ENCODE assay signal across 8 mouse cellular contexts in the genomic region with DNA sequence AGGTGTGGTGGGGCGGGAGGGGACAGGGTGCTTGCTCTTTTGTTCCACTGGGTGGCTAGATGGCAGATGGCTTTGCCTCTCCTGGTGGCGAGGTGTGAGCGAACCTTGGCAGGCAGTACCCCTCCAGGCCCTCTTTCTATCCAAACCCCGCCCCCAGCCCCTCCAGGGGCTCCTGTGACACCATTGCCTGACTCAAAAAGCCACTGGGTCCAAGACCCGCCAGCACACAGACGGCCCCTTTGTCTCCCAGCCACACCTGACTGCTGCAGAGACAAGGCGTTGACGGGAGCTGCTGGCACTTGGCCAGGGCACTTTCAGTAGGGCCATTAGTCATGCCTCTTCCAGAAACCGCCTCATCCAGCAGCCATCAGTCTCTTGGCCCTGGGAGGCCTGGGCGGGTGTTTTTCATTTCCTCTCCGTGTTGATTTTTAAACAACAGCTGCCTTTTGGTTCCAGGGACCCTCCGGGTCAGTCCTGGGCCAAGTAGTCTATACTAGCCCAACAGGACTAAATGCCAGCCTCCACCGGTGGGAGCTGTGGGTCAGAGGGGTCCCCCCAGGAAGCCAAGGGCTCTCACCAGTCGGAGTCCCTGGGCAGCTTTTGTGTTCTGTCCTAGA. TPM values are rescaled to one million over a fixed set of nuclear protein-coding genes. Genes with fewer than 3 reads are reported as not detected.
DNase-seq lines count a peak whose midpoint lies in the region; ATAC-seq and TF ChIP-seq lines count a peak whose summit lies in the region.

No protein-coding gene starts in this region.

- H3K27ac ChIP-seq in forebrain, postnatal 0 days (ENCODE audit: low read depth, low read length), result no peak overlapping the region
- peak overlapping the region; percentile 66 for H3K27ac ChIP-seq in hindbrain, embryonic 11.5 days (ENCODE audit: low read depth, low read length)
- no peak overlapping the region for H3K27ac ChIP-seq in left cerebral cortex, adult 2 months

- H3K9ac ChIP-seq in forebrain, postnatal 0 days, result no peak overlapping the region
- H3K9ac ChIP-seq in hindbrain, embryonic 11.5 days (ENCODE audit: low read depth, low read length), result 0 out of 2 replicates have a peak overlapping the region, but pooled peaks have one; percentile 12

- peak; percentile 58 for DNase-seq in testis, postnatal 10 days (ENCODE audit: low spot score)
- DNase-seq in testis, postnatal 14 days (ENCODE audit: low spot score), result no peak
- peak; percentile 63 for DNase-seq in cerebellum, adult 8-10 months
- DNase-seq in forebrain, postnatal 0 days, result peak; percentile 67
- peak; percentile 80 for DNase-seq in hindbrain, embryonic 11.5 days (ENCODE audit: low spot score)
- DNase-seq in lung, postnatal 14 days, result peak; percentile 67
- peak; percentile 38 to 61 for DNase-seq in urinary bladder, postnatal 36 days (ENCODE audit: low spot score in 2 of 2)
- DNase-seq in left cerebral cortex, adult 2 months (ENCODE audit: extremely low spot score in 1 of 2, low spot score in 2 of 2), result no peak

- H3K4me2 ChIP-seq in forebrain, postnatal 0 days (ENCODE audit: low read depth), result no peak overlapping the region
- no peak overlapping the region for H3K4me2 ChIP-seq in hindbrain, embryonic 11.5 days (replicated peaks; ENCODE audit: low read depth, low read length)

- peak; percentile 82 for ATAC-seq in forebrain, postnatal 0 days
- ATAC-seq in hindbrain, embryonic 11.5 days (ENCODE audit: low FRiP score), result peak; percentile 90

- H3K4me3 ChIP-seq in forebrain, postnatal 0 days (ENCODE audit: low read depth, low read length), result no peak overlapping the region
- no peak overlapping the region for H3K4me3 ChIP-seq in hindbrain, embryonic 11.5 days (ENCODE audit: low read depth, low read length)
- no peak overlapping the region for H3K4me3 ChIP-seq in left cerebral cortex, adult 2 months

- peaks cover 8% of the 10 kb centered on the region; the same call in 1 of the 2 replicates for H3K4me1 ChIP-seq in forebrain, postnatal 0 days (ENCODE audit: insufficient read depth)
- peaks cover 5% of the 10 kb centered on the region; the same call in 1 of the 2 replicates for H3K4me1 ChIP-seq in hindbrain, embryonic 11.5 days (replicated peaks; ENCODE audit: control insufficient read depth, insufficient read depth, low read length)

- H3K9me3 ChIP-seq in forebrain, postnatal 0 days (ENCODE audit: low read length), result no peaks in the 10 kb centered on the region
- H3K9me3 ChIP-seq in hindbrain, embryonic 11.5 days (ENCODE audit: control insufficient read depth, low read length), result no peaks in the 10 kb centered on the region

- 0 out of 2 replicates have a peak, but pooled peaks have one; percentile 12 for TF ChIP-seq CTCF in forebrain, postnatal 0 days (IDR thresholded peaks at IDR 0.05; ENCODE audit: low read depth)
- TF ChIP-seq CTCF in left cerebral cortex, adult 2 months (IDR thresholded peaks at IDR 0.05), result no peak

- no peaks in the 10 kb centered on the region for H3K36me3 ChIP-seq in forebrain, postnatal 0 days (ENCODE audit: insufficient read depth)
- H3K36me3 ChIP-seq in hindbrain, embryonic 11.5 days (ENCODE audit: control insufficient read depth, insufficient read depth, low read length), result no peaks in the 10 kb centered on the region

- H3K27me3 ChIP-seq in forebrain, postnatal 0 days (ENCODE audit: insufficient read depth, low read length), result no peaks in the 10 kb centered on the region
- no peaks in the 10 kb centered on the region for H3K27me3 ChIP-seq in hindbrain, embryonic 11.5 days (ENCODE audit: control insufficient read depth, insufficient read depth, low read length)

- intact Hi-C loops in left cerebral cortex, adult 2 months (cut with DNase I), result no loop called here

- 16% methylated on average over 14 of the region's 14 CpGs for WGBS in forebrain, postnatal 0 days
- 6% methylated on average over 13 of the region's 14 CpGs for WGBS in hindbrain, embryonic 11.5 days

RNA-seq across cellular contexts. Expression of gene Medag, which starts 58.4 kb away (rescaled TPM):
- total RNA-seq in forebrain, postnatal 0 days (2014; rRNA removed), result 1.7 and 2.1 TPM in 2 replicates
- polyA plus RNA-seq in forebrain, postnatal 0 days (2015; fragmentation: Nextera tagmentation; extraction: Ambion mirVana), result 1.1 and 1.8 TPM in 2 replicates
- polyA plus RNA-seq in hindbrain, embryonic 11.5 days (2014; fragmentation: Nextera tagmentation; extraction: Ambion mirVana), result 0.25 and 0.80 TPM in 2 replicates
- 10 to 100 TPM; 17.1 to 19.1 TPM for total RNA-seq in left cerebral cortex, adult 2 months (2021)

Comparison
In these comparisons a context has a peak if more than half of its experiments do, and no peak if none do; other contexts are left out.
1. DNase-seq: peak in testis, postnatal 10 days (single experiment), cerebellum, adult 8-10 months (single experiment), forebrain, postnatal 0 days (single experiment), hindbrain, embryonic 11.5 days (single experiment), lung, postnatal 14 days (single experiment) and urinary bladder, postnatal 36 days (2 of 2); none in testis, postnatal 14 days (single experiment) and left cerebral cortex, adult 2 months (0 of 2).